Comparison of ENCODE assay signal across 13 mouse cellular contexts in genomic region chr3:89806751-89807150, GRCm38 (mm10). TPM values are rescaled to one million over a fixed set of nuclear protein-coding genes. Genes with fewer than 3 reads are reported as not detected.
A peak's percentile ranks its signal among the peaks of the same experiment; 100 is the strongest.
DNase-seq lines count a peak whose midpoint lies in the region; ATAC-seq and TF ChIP-seq lines count a peak whose summit lies in the region.
"Had no signal": no experiment of that assay in that cellular context is flagged by ENCODE, and none has a peak within 500 bp of the region (broad histone marks: within the 10 kb centered on the region; RNA-seq: fewer than 3 reads in every experiment).

No protein-coding gene starts in this region.

- no peaks in the 10 kb centered on the region for H3K4me1 ChIP-seq in kidney, postnatal 0 days (replicated peaks; ENCODE audit: insufficient read depth, low read length)
- peaks cover 9% of the 10 kb centered on the region for H3K4me1 ChIP-seq in ES-Bruce4 (ENCODE audit: control insufficient read depth, insufficient read depth, low read length)
- H3K4me1 ChIP-seq: embryonic facial prominence, embryonic 15.5 days had no signal

- no peak for ATAC-seq in kidney, postnatal 0 days (replicated peaks; ENCODE audit: low FRiP score, low read depth)
- ATAC-seq in erythroid progenitor cell, adult 5-6 weeks (replicated peaks; ENCODE audit: low FRiP score, poor library complexity, severe bottlenecking), result no peak
- ATAC-seq: hindbrain, embryonic 16.5 days had no signal

- H3K4me2 ChIP-seq in kidney, postnatal 0 days (ENCODE audit: low read length), result no peak overlapping the region
- H3K4me2 ChIP-seq: embryonic facial prominence, embryonic 15.5 days; heart, embryonic 11.5 days had no signal

- DNase-seq in kidney, postnatal 0 days (ENCODE audit: low spot score), result no peak
- DNase-seq in kidney, adult 8-10 months, result no peak
- peak; percentile 56 for DNase-seq in 416B (ENCODE audit: low read depth)
- peak; percentile 37 for DNase-seq in c-Kit-positive CD71-positive TER-119-positive erythroid progenitor cells, embryonic 14.5 days (ENCODE audit: low spot score)
- no peak for DNase-seq in cerebellum, postnatal 25 days
- DNase-seq in cerebellum, postnatal 14 days, result no peak
- DNase-seq: left cerebral cortex, postnatal 4 days had no signal

- WGBS in kidney, postnatal 0 days, result 99% methylated on average over 2 of the region's 2 CpGs

- H3K36me3 ChIP-seq in kidney, postnatal 0 days (ENCODE audit: insufficient read depth, low read length), result no peaks in the 10 kb centered on the region
- no peaks in the 10 kb centered on the region for H3K36me3 ChIP-seq in ES-Bruce4 (ENCODE audit: control insufficient read depth, insufficient read depth, low read length, poor library complexity, severe bottlenecking)
- H3K36me3 ChIP-seq: embryonic facial prominence, embryonic 15.5 days had no signal

- no peak for TF ChIP-seq EP300 in ES-Bruce4 (IDR thresholded peaks at IDR 0.05; ENCODE audit: insufficient read depth, low read depth, low read length)

- no peak overlapping the region for H3K4me3 ChIP-seq in kidney, postnatal 0 days (replicated peaks; ENCODE audit: low read depth, low read length)
- H3K4me3 ChIP-seq in ES-Bruce4 (ENCODE audit: low read depth, low read length), result no peak overlapping the region
- H3K4me3 ChIP-seq: embryonic facial prominence, embryonic 15.5 days had no signal

- no peaks in the 10 kb centered on the region for H3K27me3 ChIP-seq in kidney, postnatal 0 days (ENCODE audit: insufficient read depth, low read length)
- H3K27me3 ChIP-seq in ES-Bruce4 (ENCODE audit: control insufficient read depth, insufficient read depth, low read length, poor library complexity, severe bottlenecking), result no peaks in the 10 kb centered on the region
- H3K27me3 ChIP-seq: embryonic facial prominence, embryonic 15.5 days had no signal

- TF ChIP-seq POLR2A in ES-Bruce4 (IDR thresholded peaks at IDR 0.05; ENCODE audit: insufficient read depth, low read length), result no peak

- H3K9me3 ChIP-seq in kidney, postnatal 0 days (replicated peaks; ENCODE audit: low read length), result no peaks in the 10 kb centered on the region
- H3K9me3 ChIP-seq in ES-Bruce4 (replicated peaks; ENCODE audit: control insufficient read depth, insufficient read depth, low read length, poor library complexity, severe bottlenecking), result no peaks in the 10 kb centered on the region
- H3K9me3 ChIP-seq: embryonic facial prominence, embryonic 15.5 days had no signal

- TF ChIP-seq CTCF in kidney, postnatal 0 days (IDR thresholded peaks at IDR 0.05; ENCODE audit: low read depth), result peak; percentile 33; the same call in 1 of the 2 replicates
- peak; percentile 39 for TF ChIP-seq CTCF in ES-Bruce4 (IDR thresholded peaks at IDR 0.05; ENCODE audit: low read depth, low read length)

- no peak overlapping the region for H3K9ac ChIP-seq in kidney, postnatal 0 days (ENCODE audit: low read depth, low read length)
- H3K9ac ChIP-seq in ES-Bruce4 (ENCODE audit: low read depth, poor library complexity, severe bottlenecking), result no peak overlapping the region
- H3K9ac ChIP-seq: embryonic facial prominence, embryonic 15.5 days had no signal

- no peak overlapping the region for H3K27ac ChIP-seq in kidney, postnatal 0 days
- H3K27ac ChIP-seq in ES-Bruce4 (ENCODE audit: insufficient read depth, low read length), result no peak overlapping the region; the same call in 1 of the 2 replicates
- H3K27ac ChIP-seq: embryonic facial prominence, embryonic 15.5 days had no signal

RNA-seq across cellular contexts. Expression of gene She, which starts 24.4 kb away (rescaled TPM):
- 5.4 and 5.9 TPM in 2 replicates for polyA plus RNA-seq in kidney, postnatal 0 days (2015; fragmentation: Nextera tagmentation; extraction: Ambion mirVana)
- polyA plus RNA-seq in ES-Bruce4 (2011; ENCODE audit: insufficient read depth, insufficient read length, low read depth, missing spikeins), result 4.2 and 4.4 TPM in 2 replicates
- not detected in 2 replicates for total RNA-seq in erythroid progenitor cell, adult 5-6 weeks (2015; ENCODE audit: low replicate concordance)
- 0.13 TPM in 1 of 2 replicates, not detected in the other for total RNA-seq in erythroid progenitor cell, adult 5-6 weeks (2017; ENCODE audit: low replicate concordance)
- total RNA-seq: megakaryocyte-erythroid progenitor cell, adult 5-6 weeks had no signal

RNA-seq across cellular contexts. Expression of gene Ube2q1, which starts 33.3 kb away (rescaled TPM):
- 11.3 and 13.2 TPM in 2 replicates for polyA plus RNA-seq in kidney, postnatal 0 days (2015; fragmentation: Nextera tagmentation; extraction: Ambion mirVana)
- 86.8 and 104 TPM in 2 replicates for polyA plus RNA-seq in ES-Bruce4 (2011; ENCODE audit: insufficient read depth, insufficient read length, low read depth, missing spikeins)
- 19.1 and 23.1 TPM in 2 replicates for total RNA-seq in erythroid progenitor cell, adult 5-6 weeks (2015; ENCODE audit: low replicate concordance)
- total RNA-seq in erythroid progenitor cell, adult 5-6 weeks (2017; ENCODE audit: low replicate concordance), result 13.3 and 17.6 TPM in 2 replicates

RNA-seq across cellular contexts. Expression of gene Chrnb2, which starts 42.3 kb away (rescaled TPM):
- polyA plus RNA-seq in kidney, postnatal 0 days (2015; fragmentation: Nextera tagmentation; extraction: Ambion mirVana), result 0.36 and 0.47 TPM in 2 replicates
- 0.67 and 0.68 TPM in 2 replicates for polyA plus RNA-seq in ES-Bruce4 (2011; ENCODE audit: insufficient read depth, insufficient read length, low read depth, missing spikeins)
- not detected in 2 replicates for total RNA-seq in erythroid progenitor cell, adult 5-6 weeks (2015; ENCODE audit: low replicate concordance)
- total RNA-seq in erythroid progenitor cell, adult 5-6 weeks (2017; ENCODE audit: low replicate concordance), result 0.13 and 0.23 TPM in 2 replicates

Comparison
In these comparisons a context has a peak if more than half of its experiments do, and no peak if none do; other contexts are left out.
1. DNase-seq: peak in 416B (single experiment) and c-Kit-positive CD71-positive TER-119-positive erythroid progenitor cells, embryonic 14.5 days (single experiment); none in kidney, postnatal 0 days (single experiment), kidney, adult 8-10 months (0 of 2), cerebellum, postnatal 25 days (0 of 2) and cerebellum, postnatal 14 days (0 of 2).